Mouse (Mus musculus): ENCODE results near the gene Kcnk2.

Gene Kcnk2

GRCm38 (mm10) chr1:189402223-189402943 is at the start of gene Kcnk2:
TSS of gene Kcnk2 (minus strand) at chr1:189402273.
- no peak for DNase-seq (ENCODE audit: low read depth, low spot score)

DNA sequence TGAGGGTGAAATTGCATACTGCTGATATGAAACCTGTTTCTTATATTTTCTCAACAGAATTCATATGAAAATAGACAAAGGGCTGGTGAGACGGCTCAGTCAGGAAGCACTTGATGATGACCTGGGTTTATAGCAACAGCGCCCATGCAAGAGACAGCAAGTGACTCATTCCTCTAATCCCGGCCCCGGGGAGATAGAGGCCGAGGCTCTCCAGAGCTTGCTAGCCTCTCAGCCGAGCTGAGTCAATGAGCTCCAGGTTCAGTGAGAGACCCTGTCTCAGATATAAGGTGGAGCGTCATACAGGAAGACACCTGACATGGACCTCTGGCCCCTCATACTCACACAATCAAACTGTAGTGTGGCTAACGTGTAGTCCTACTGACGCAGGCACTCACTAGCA is 38.7 kb upstream of the Kcnk2 start:
- no peak for DNase-seq (ENCODE audit: low read depth, low spot score)

DNA sequence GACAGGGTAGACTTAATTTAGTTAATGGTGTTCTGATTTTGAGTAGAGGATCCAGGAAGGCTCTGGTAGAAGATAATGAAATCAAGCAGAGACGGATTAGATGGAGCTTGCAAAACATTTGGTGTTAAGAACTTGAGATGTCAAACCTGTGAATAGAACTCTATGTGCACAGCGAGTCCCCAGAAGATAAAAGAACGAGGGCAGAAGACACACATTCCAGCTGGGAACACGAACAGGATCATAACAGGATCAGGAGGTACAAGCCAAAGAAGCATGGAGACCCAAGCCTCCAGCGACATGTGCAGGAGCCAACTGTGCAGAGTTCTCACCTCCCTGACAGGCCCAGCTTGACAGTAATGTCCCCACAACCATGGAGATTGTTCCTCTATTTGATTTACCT is 35.1 kb upstream of the Kcnk2 start:
- no peak for DNase-seq (ENCODE audit: low read depth, low spot score)

DNA sequence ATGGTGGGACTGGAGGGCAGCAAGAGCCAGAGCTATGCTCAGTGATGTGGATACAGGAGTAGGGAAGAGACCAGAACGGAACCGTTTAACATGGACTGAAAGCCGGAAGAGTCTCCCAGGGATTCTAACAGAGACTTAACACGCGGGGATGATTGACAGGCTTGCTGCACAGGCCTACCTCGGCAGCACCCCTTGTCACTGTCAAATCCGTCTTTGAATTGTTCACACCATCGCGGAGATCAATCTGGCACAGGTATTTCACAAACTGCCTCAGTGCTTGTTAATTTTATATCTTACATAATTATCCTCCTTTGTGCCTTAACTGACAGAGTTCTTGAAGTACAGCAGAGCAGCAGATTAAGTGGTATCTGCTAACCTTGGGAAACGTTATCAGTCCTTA is 33.4 kb upstream of the Kcnk2 start:
- no peak for DNase-seq (ENCODE audit: low read depth, low spot score)

- DNase-seq (ENCODE audit: low read depth, low spot score) = peak; percentile 9
Measured at GRCm38 (mm10) chr1:189431479-189431878, 29.4 kb upstream of the Kcnk2 start.

DNA sequence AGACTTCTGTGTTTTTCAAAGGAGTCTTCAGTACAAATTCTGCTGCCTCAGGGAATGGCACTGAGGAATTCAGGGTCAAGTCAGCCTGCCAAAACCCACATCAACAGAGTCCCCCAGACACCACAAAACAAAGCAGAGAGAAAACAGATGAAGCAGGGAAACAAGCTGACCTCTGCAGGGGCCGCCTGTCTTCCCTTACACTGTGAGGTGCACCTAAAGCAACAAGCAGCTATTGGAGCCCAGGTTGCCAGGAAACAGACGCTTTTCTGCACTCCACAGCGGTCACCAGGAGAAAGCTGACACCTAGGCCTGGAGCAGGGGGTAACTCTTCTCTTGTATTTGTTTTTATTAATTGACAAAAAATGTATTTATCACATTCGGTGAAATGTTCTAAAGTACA is 28.5 kb upstream of the Kcnk2 start:
- peak; percentile 6 for DNase-seq (ENCODE audit: low read depth, low spot score)

GRCm38 (mm10) chr1:189429566-189429965 is 27.5 kb upstream of the Kcnk2 start:
- no peak for DNase-seq (ENCODE audit: low read depth, low spot score)

DNA sequence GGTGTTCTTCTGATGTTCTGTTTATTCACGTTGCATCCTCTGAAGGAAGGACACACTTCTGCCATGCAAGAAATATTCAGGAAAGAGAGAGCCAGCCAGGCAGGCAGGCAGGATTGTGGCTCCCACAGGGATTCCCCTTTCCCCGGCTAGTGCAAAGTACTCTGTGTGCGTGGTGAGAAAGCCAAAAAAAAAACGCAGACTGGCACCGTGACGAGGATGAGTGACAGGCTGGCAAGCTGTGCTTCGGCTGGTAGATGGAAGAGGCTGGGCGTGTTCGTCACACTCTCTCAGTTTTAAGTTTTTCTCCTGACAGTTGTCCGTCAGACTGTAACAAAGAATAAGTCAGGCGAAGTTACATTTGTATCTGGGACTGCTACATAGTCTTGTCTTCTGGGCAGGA is 24.2 kb upstream of the Kcnk2 start:
- DNase-seq (ENCODE audit: low read depth, low spot score) = no peak

DNA sequence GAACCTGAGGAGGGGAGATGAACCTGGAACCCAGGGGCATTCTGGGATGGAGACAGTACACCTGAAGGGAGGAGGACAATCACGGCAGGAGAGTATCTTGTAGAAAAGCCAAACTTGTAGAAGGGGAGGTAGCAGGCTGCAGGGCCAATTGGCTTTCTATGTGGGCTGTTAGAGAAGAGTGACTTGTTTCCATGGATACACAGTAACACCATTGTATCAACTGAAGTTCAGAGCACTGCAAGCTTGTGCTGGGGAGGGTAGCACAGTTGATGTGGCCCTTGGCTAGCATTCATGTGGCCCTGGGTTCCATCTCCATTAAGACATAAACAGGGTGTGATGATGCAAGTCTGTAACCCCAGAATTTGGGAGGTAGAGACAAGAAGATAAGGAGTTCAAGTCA is 17.8 kb upstream of the Kcnk2 start:
- DNase-seq (ENCODE audit: low read depth, low spot score) = no peak

- no peak for DNase-seq (ENCODE audit: low read depth, low spot score)
Measured at GRCm38 (mm10) chr1:189409906-189410305, 7.8 kb upstream of the Kcnk2 start.

- DNase-seq (ENCODE audit: low read depth, low spot score) = no peak
Measured at GRCm38 (mm10) chr1:189405221-189405620, 3.1 kb upstream of the Kcnk2 start.

DNA sequence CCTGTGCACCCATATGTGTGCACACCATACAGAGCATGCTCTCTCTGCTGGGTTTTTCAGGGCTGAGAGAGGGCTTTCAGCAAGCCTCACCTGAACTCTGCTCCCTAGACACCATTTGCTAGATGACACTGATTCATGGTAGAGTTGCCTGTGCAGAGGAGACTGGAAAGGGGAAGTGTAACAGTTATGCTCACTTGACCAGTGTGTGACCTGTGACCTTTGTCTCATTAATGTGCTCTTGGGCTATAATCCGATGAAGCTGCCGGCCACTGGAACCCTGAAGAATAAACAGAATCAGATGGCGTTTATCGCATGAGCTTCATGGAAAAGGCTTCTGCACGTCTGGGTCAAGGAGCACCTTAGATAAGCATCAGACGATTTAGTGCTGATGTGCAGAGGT is 1.5 kb upstream of the Kcnk2 start:
- DNase-seq (ENCODE audit: low read depth, low spot score) = no peak

GRCm38 (mm10) chr1:189403139-189403538 is 1.1 kb upstream of the Kcnk2 start:
- no peak for DNase-seq (ENCODE audit: low read depth, low spot score)

- DNase-seq (ENCODE audit: low read depth, low spot score) = no peak
Measured at GRCm38 (mm10) chr1:189386848-189387247, 15.2 kb downstream of the Kcnk2 start.

DNA sequence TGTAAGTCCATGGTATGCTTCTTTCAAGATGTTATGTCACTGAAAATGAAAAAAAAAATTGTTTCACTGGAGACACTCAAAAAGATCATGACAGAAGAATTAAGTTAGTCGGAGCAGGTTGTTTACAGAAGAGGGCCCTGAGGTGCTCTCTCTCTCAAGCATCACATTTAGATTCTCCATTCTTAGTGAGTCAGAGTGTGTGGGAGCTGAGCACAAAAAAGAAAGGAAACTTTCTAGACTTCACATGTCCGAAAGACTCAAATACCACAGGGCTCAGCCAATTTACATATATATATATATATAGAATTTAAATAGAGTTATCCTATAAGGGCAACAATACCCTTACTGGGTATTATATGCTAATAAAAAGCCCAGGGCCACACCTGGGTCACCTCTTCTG is 15.9 kb downstream of the Kcnk2 start:
- no peak for DNase-seq (ENCODE audit: low read depth, low spot score)

GRCm38 (mm10) chr1:189367722-189368121 is 34.4 kb downstream of the Kcnk2 start:
- no peak for DNase-seq (ENCODE audit: low read depth, low spot score)

GRCm38 (mm10) chr1:189364188-189364587 is 37.9 kb downstream of the Kcnk2 start:
- no peak for DNase-seq (ENCODE audit: low read depth, low spot score)

GRCm38 (mm10) chr1:189362579-189362978 is 39.5 kb downstream of the Kcnk2 start:
- DNase-seq (ENCODE audit: low read depth, low spot score) = no peak

GRCm38 (mm10) chr1:189359699-189360098 is 42.4 kb downstream of the Kcnk2 start:
- DNase-seq (ENCODE audit: low read depth, low spot score) = no peak

DNA sequence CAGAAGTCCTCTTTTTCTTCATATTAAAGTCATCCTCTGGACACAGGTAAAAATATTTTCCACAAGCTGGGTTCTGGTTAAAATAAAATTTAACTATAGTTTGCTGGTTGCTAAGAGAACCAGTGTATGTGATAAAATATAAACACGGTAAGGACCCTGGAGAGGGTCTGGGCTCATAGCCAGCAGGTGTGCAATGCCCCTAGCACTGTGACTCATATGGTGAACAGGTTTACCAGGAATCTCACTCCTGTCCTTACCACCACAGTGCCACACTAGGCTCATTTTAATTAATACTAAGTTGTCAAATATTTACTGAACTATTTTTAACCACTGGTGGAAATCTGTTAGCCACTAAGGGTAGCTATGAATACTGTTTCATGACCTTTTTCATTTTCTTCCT is 48.2 kb downstream of the Kcnk2 start:
- no peak for DNase-seq (ENCODE audit: low read depth, low spot score)

- DNase-seq (ENCODE audit: low read depth, low spot score) = no peak
Measured at GRCm38 (mm10) chr1:189351804-189352203, 50.3 kb downstream of the Kcnk2 start.

DNA sequence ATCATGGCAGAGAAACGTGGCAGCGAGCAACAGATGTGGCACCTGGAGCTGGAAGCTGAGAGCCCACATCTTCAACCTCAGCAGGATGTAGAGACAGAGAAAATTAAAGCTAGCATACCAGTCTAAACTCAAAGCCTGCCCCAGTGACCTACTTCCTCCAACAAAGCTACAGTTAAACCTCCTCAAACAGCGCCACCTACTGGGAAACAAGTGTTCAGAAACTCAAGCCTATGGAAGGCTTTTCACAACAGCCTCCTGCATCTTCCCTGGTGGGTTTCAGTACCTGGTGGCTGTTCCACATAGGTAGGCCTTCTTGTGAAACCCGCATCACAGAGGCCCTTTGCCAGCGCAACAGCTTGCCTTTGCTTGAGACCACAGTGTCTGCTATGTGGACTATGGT is 52.9 kb downstream of the Kcnk2 start:
- DNase-seq (ENCODE audit: low read depth, low spot score) = no peak

- DNase-seq (ENCODE audit: low read depth, low spot score) = no peak
Measured at GRCm38 (mm10) chr1:189345166-189345565, 56.9 kb downstream of the Kcnk2 start.

Measured in R1 (cell line).